Mouse (Mus musculus) adrenal gland, adult 8-10 months (tissue): Measurements from ENCODE around the gene Tgfb2. TPM values are rescaled to one million over a fixed set of nuclear protein-coding genes. Genes with fewer than 3 reads are reported as not detected.

ENCODE experiments used
- DNase-seq: peaks from one replicate; pipeline ENCODE4 v3.0.0; 2022
- total RNA-seq, 4 experiments: library from RNA; stranded (reverse); gene quantifications; 2 replicates each; pipeline ENCODE4 v1.2.4; 2022

Tgfb2 gene
- total RNA-seq, 4 experiments from 2014 or later = 1.7 to 3.1 (median 2.2) TPM

- no peak for DNase-seq
These were observed 124.7 kb downstream of the Tgfb2 start for GRCm38 (mm10) chr1:186581114-186581513.

GRCm38 (mm10) chr1:186577302-186577701, 128.5 kb downstream of the Tgfb2 start:
- no peak for DNase-seq

GRCm38 (mm10) chr1:186575629-186576028, 130.2 kb downstream of the Tgfb2 start:
- DNase-seq = no peak

GRCm38 (mm10) chr1:186575074-186575473, 130.7 kb downstream of the Tgfb2 start:
- no peak for DNase-seq

Other genes with a start within 250 kb of the Tgfb2 start
- gene Rrp15, start 43.4 kb upstream of the Tgfb2 start, total RNA-seq = 10 to 100 TPM; 21.8 to 26.4 (median 23.7) TPM